8 mouse cellular contexts compared by ENCODE assay signal in the genomic region with DNA sequence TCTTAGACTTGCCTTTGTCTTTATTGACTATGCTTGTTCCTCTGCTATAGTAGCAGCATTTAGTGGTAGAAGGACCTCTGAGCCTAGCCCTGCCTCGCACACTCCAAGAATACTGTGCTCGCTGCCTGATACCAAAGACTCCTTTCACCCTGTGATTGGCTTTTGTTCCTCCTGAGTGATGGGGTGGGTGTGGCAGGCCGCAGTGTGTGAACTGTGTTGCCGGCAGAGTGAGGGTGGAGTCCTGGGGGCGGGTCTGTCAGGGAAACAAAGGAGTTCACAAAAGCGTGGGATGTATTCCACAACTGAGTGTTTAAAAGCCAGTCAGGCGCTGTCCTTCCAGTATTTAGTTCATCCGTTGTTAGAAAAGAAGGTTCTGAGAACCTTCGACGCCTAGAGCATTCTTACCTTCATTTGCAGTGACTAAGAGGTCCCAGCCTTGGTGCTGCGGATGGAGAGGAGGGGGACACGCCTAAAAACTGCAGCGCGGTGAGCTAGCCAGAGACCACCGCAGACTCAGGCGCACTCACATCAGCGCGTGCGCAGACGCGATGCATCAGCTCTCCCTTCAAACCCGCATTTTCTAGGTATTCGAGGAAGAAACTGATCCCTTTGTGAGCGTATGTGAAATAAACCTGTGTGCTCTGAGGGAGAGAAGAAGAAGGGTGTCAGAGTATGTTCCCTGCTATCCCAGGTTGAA. TPM values are rescaled to one million over a fixed set of nuclear protein-coding genes. Genes with fewer than 3 reads are reported as not detected.
DNase-seq lines count a peak whose midpoint lies in the region; ATAC-seq and TF ChIP-seq lines count a peak whose summit lies in the region.

No protein-coding gene starts in this region.

- peak overlapping the region; percentile 63 for H3K4me3 ChIP-seq in kidney, embryonic 14.5 days (ENCODE audit: low read length)
- H3K4me3 ChIP-seq in hindbrain, postnatal 0 days (ENCODE audit: low read length), result peak overlapping the region; percentile 70
- peak overlapping the region; percentile 58 for H3K4me3 ChIP-seq in liver, postnatal 0 days (ENCODE audit: low read depth, low read length)
- peak overlapping the region; percentile 79 for H3K4me3 ChIP-seq in neural tube, embryonic 11.5 days (ENCODE audit: low read depth, low read length)

- 0 out of 2 replicates have a peak, but pooled peaks cover 4% of the 10 kb centered on the region for H3K27me3 ChIP-seq in kidney, embryonic 14.5 days (ENCODE audit: control insufficient read depth, insufficient read depth, low read length)
- no peaks in the 10 kb centered on the region for H3K27me3 ChIP-seq in hindbrain, postnatal 0 days (ENCODE audit: insufficient read depth, low read length)
- H3K27me3 ChIP-seq in liver, postnatal 0 days (ENCODE audit: insufficient read depth, low read length), result peaks cover 58% of the 10 kb centered on the region
- no peaks in the 10 kb centered on the region for H3K27me3 ChIP-seq in neural tube, embryonic 11.5 days (ENCODE audit: control insufficient read depth, insufficient read depth, low read length)

- peaks cover 23% of the 10 kb centered on the region for H3K4me1 ChIP-seq in kidney, embryonic 14.5 days (ENCODE audit: control insufficient read depth, insufficient read depth, low read length)
- peaks cover 15% of the 10 kb centered on the region; the same call in 1 of the 2 replicates for H3K4me1 ChIP-seq in hindbrain, postnatal 0 days (ENCODE audit: insufficient read depth, low read length)
- peaks cover 21% of the 10 kb centered on the region for H3K4me1 ChIP-seq in liver, postnatal 0 days (ENCODE audit: insufficient read depth)
- H3K4me1 ChIP-seq in neural tube, embryonic 11.5 days (ENCODE audit: control insufficient read depth, insufficient read depth, low read length), result peaks cover 12% of the 10 kb centered on the region; the same call in 1 of the 2 replicates

- TF ChIP-seq EP300 in liver, postnatal 0 days (IDR thresholded peaks at IDR 0.05; ENCODE audit: low read depth), result no peak

- WGBS in kidney, embryonic 14.5 days, result 2% methylated on average over 24 of the region's 24 CpGs
- 0% methylated on average over 24 of the region's 24 CpGs for WGBS in hindbrain, postnatal 0 days
- under 1% methylated on average over 24 of the region's 24 CpGs for WGBS in liver, postnatal 0 days (ENCODE audit: insufficient replicate concordance)
- WGBS in neural tube, embryonic 11.5 days, result under 1% methylated on average over 24 of the region's 24 CpGs

- peak; percentile 64 for ATAC-seq in kidney, embryonic 14.5 days (ENCODE audit: low FRiP score, low TSS enrichment)
- peak; percentile 48 for ATAC-seq in activated CD4-positive, CD25-positive, alpha-beta regulatory T cell, adult 4 months
- ATAC-seq in hindbrain, postnatal 0 days, result peak; percentile 64
- no peak for ATAC-seq in liver, postnatal 0 days
- ATAC-seq in neural tube, embryonic 11.5 days (ENCODE audit: insufficient read depth, low FRiP score, low TSS enrichment), result peak; percentile 75

- H3K9me3 ChIP-seq in kidney, embryonic 14.5 days (ENCODE audit: control insufficient read depth, low read length), result no peaks in the 10 kb centered on the region
- no peaks in the 10 kb centered on the region for H3K9me3 ChIP-seq in hindbrain, postnatal 0 days (ENCODE audit: low read length)
- no peaks in the 10 kb centered on the region for H3K9me3 ChIP-seq in liver, postnatal 0 days (ENCODE audit: low read length)
- H3K9me3 ChIP-seq in neural tube, embryonic 11.5 days (ENCODE audit: control insufficient read depth, low read length), result no peaks in the 10 kb centered on the region

- no peak for DNase-seq in kidney, postnatal 25 days
- DNase-seq in forelimb bud, embryonic 11.5 days (ENCODE audit: low read depth, low spot score), result peak; percentile 72
- peak; percentile 92 for DNase-seq in hindbrain, postnatal 0 days (ENCODE audit: low spot score)
- no peak for DNase-seq in liver, postnatal 0 days
- DNase-seq in neural tube, embryonic 11.5 days (ENCODE audit: low spot score), result peak; percentile 90
- no peak for DNase-seq in urinary bladder, postnatal 4 days (ENCODE audit: low spot score in 2 of 2)

- 0 out of 2 replicates have a peak, but pooled peaks cover 4% of the 10 kb centered on the region for H3K36me3 ChIP-seq in kidney, embryonic 14.5 days (ENCODE audit: control insufficient read depth, insufficient read depth, low read length)
- no peaks in the 10 kb centered on the region for H3K36me3 ChIP-seq in hindbrain, postnatal 0 days (ENCODE audit: insufficient read depth, low read length)
- H3K36me3 ChIP-seq in liver, postnatal 0 days (replicated peaks; ENCODE audit: insufficient read depth, low read length), result no peaks in the 10 kb centered on the region
- H3K36me3 ChIP-seq in neural tube, embryonic 11.5 days (ENCODE audit: control insufficient read depth, insufficient read depth, low read length), result no peaks in the 10 kb centered on the region

- H3K27ac ChIP-seq in kidney, embryonic 14.5 days (ENCODE audit: low read depth, low read length), result peak overlapping the region; percentile 64
- peak overlapping the region; percentile 99 for H3K27ac ChIP-seq in hindbrain, postnatal 0 days
- H3K27ac ChIP-seq in liver, postnatal 0 days (ENCODE audit: low read depth), result no peak overlapping the region
- H3K27ac ChIP-seq in neural tube, embryonic 11.5 days (ENCODE audit: low read depth, low read length), result peak overlapping the region; percentile 100

- H3K4me2 ChIP-seq in kidney, embryonic 14.5 days (replicated peaks; ENCODE audit: low read depth, low read length), result peak overlapping the region; percentile 57
- peak overlapping the region; percentile 94 for H3K4me2 ChIP-seq in hindbrain, postnatal 0 days (ENCODE audit: low read depth, low read length)
- peak overlapping the region; percentile 86 for H3K4me2 ChIP-seq in liver, postnatal 0 days (ENCODE audit: low read depth, low read length)
- peak overlapping the region; percentile 82 for H3K4me2 ChIP-seq in neural tube, embryonic 11.5 days (ENCODE audit: low read depth)

- TF ChIP-seq CTCF in hindbrain, postnatal 0 days (IDR thresholded peaks at IDR 0.05; ENCODE audit: low read depth), result no peak
- TF ChIP-seq CTCF in liver, postnatal 0 days (IDR thresholded peaks at IDR 0.05; ENCODE audit: low read depth), result no peak

- peak overlapping the region; percentile 53 for H3K9ac ChIP-seq in kidney, embryonic 14.5 days (ENCODE audit: low read depth, low read length)
- peak overlapping the region; percentile 80 for H3K9ac ChIP-seq in hindbrain, postnatal 0 days (replicated peaks; ENCODE audit: low read length)
- no peak overlapping the region for H3K9ac ChIP-seq in liver, postnatal 0 days (replicated peaks)
- peak overlapping the region; percentile 93 for H3K9ac ChIP-seq in neural tube, embryonic 11.5 days (ENCODE audit: low read length)

RNA-seq across cellular contexts. Expression of a gene that starts 0.9 kb away (rescaled TPM):
- polyA plus RNA-seq in kidney, embryonic 14.5 days (2014; fragmentation: Nextera tagmentation; extraction: Ambion mirVana), result 17.4 and 23.6 TPM in 2 replicates
- 1 to 10 TPM in 1 of 2 experiments, under 1 TPM in 1; 0.69 to 1.0 TPM for polyA plus RNA-seq in activated CD4-positive, CD25-positive, alpha-beta regulatory T cell, adult 4 months (2017; shearing (Covaris generic))
- total RNA-seq in hindbrain, postnatal 0 days (2014; rRNA removed), result 4,422 and 4,857 TPM in 2 replicates
- 709 and 787 TPM in 2 replicates for polyA plus RNA-seq in hindbrain, postnatal 0 days (2015; fragmentation: Nextera tagmentation; extraction: Ambion mirVana)
- 0.28 and 0.31 TPM in 2 replicates for polyA plus RNA-seq in liver, postnatal 0 days (2015; fragmentation: Nextera tagmentation; extraction: Ambion mirVana)
- 322 and 344 TPM in 2 replicates for polyA plus RNA-seq in neural tube, embryonic 11.5 days (2014; fragmentation: Nextera tagmentation; extraction: Ambion mirVana)

RNA-seq across cellular contexts. Expression of a gene that starts 31.6 kb away (rescaled TPM):
- polyA plus RNA-seq in kidney, embryonic 14.5 days (2014; fragmentation: Nextera tagmentation; extraction: Ambion mirVana), result 84.6 and 100 TPM in 2 replicates
- polyA plus RNA-seq in activated CD4-positive, CD25-positive, alpha-beta regulatory T cell, adult 4 months (2017; shearing (Covaris generic)), result 10 to 100 TPM; 51.0 to 57.8 TPM
- 41.6 and 75.9 TPM in 2 replicates for total RNA-seq in hindbrain, postnatal 0 days (2014; rRNA removed)
- 88.5 and 92.0 TPM in 2 replicates for polyA plus RNA-seq in hindbrain, postnatal 0 days (2015; fragmentation: Nextera tagmentation; extraction: Ambion mirVana)
- polyA plus RNA-seq in liver, postnatal 0 days (2015; fragmentation: Nextera tagmentation; extraction: Ambion mirVana), result 49.2 and 50.5 TPM in 2 replicates
- polyA plus RNA-seq in neural tube, embryonic 11.5 days (2014; fragmentation: Nextera tagmentation; extraction: Ambion mirVana), result 92.4 and 92.6 TPM in 2 replicates

RNA-seq across cellular contexts. Expression of a gene that starts 53.4 kb away (rescaled TPM):
- 62.1 and 73.4 TPM in 2 replicates for polyA plus RNA-seq in kidney, embryonic 14.5 days (2014; fragmentation: Nextera tagmentation; extraction: Ambion mirVana)
- polyA plus RNA-seq in activated CD4-positive, CD25-positive, alpha-beta regulatory T cell, adult 4 months (2017; shearing (Covaris generic)), result 1 to 10 TPM; 4.7 to 5.4 TPM
- total RNA-seq in hindbrain, postnatal 0 days (2014; rRNA removed), result 6,578 and 6,630 TPM in 2 replicates
- polyA plus RNA-seq in hindbrain, postnatal 0 days (2015; fragmentation: Nextera tagmentation; extraction: Ambion mirVana), result 3,263 and 3,562 TPM in 2 replicates
- polyA plus RNA-seq in liver, postnatal 0 days (2015; fragmentation: Nextera tagmentation; extraction: Ambion mirVana), result 64.7 and 78.8 TPM in 2 replicates
- 454 and 539 TPM in 2 replicates for polyA plus RNA-seq in neural tube, embryonic 11.5 days (2014; fragmentation: Nextera tagmentation; extraction: Ambion mirVana)

Comparison
In these comparisons a context has a peak if more than half of its experiments do, and no peak if none do; other contexts are left out.
1. DNase-seq: peak in forelimb bud, embryonic 11.5 days (single experiment), hindbrain, postnatal 0 days (single experiment) and neural tube, embryonic 11.5 days (single experiment); none in kidney, postnatal 25 days (0 of 2), liver, postnatal 0 days (single experiment) and urinary bladder, postnatal 4 days (0 of 2).
2. RNA of a gene that starts 0.9 kb away (polyA plus RNA-seq): 709 to 787 TPM in hindbrain, postnatal 0 days and 322 to 344 TPM in neural tube, embryonic 11.5 days; 17.4 to 23.6 TPM in kidney, embryonic 14.5 days, 0.69 to 1.0 TPM in activated CD4-positive, CD25-positive, alpha-beta regulatory T cell, adult 4 months and 0.28 to 0.31 TPM in liver, postnatal 0 days; every median in the first group is over 10 times any median in the second.
3. Peak in every context shown above with its lines, with median percentiles within 50 percentile points of each other: H3K4me2 ChIP-seq and H3K4me3 ChIP-seq.